Mouse (Mus musculus): Measurements from ENCODE around the gene Tm7sf3.

DNA sequence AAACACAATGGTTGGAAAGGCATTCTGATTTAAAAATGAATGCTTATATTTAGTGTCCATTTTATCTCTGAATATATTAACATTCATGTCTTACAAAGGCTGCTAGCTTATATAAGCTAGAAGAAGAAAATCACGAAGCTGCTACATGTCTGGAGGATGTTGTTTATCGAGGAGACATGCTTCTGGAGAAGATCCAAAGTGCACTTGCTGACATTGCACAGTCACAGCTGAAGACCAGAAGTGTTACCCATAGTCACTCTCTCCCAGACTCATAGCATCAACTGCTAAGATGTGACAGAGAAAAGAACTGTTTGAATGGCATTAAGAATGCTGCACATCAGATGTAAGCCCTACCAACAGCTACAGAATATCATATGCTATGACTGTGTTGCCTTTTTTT, 7.4 kb upstream of the Tm7sf3 start:
- TF ChIP-seq CTCF (IDR thresholded peaks at IDR 0.05; ENCODE audit: borderline replicate concordance, extremely low read depth, insufficient read depth, insufficient read length): no peak
- TF ChIP-seq POLR2A (IDR thresholded peaks at IDR 0.05; ENCODE audit: borderline replicate concordance, extremely low read depth, insufficient read depth, insufficient read length, poor library complexity, severe bottlenecking): no peak
